Mouse (Mus musculus) limb, embryonic 14.5 days (tissue): ENCODE measurements at regions not wholly inside any gene's neighbourhood (a gene's known extent, or its start where the extent isn't known, plus 50 kb on each side); places are given as distances from the start of the nearest gene placed in this dataset.

Source experiments
- ATAC-seq: fragments of 200-750 bp; cut with Nextera tagmentation; 2 replicates; pipeline ENCODE4 v1.8.0; 2017; ENCODE audit warnings: low read depth, moderate number of reproducible peaks, moderate TSS enrichment; ENCODE audit not compliant: low FRiP score
- DNase-seq: peaks from one replicate; pipeline ENCODE4 v3.0.0-alpha.2; 2015; ENCODE audit warnings: low spot score
- H3K27ac ChIP-seq: fragments of 300-500 bp; sonication (generic); replicated peaks from 2 replicates; pipeline ENCODE4 v1.5.1; 2014; ENCODE audit warnings: low read depth, mild to moderate bottlenecking, low read length, moderate library complexity, mixed read lengths
- H3K27me3 ChIP-seq: fragments of 300-500 bp; sonication (generic); 2 replicates; pipeline ENCODE4 v1.6.1; 2014; ENCODE audit warnings: low read length, mixed read lengths; ENCODE audit not compliant: control insufficient read depth, insufficient read depth
- H3K36me3 ChIP-seq: fragments of 300-500 bp; sonication (generic); 2 replicates; pipeline ENCODE4 v1.6.1; 2014; ENCODE audit warnings: mild to moderate bottlenecking, low read length, moderate library complexity, mixed read lengths; ENCODE audit not compliant: control insufficient read depth, insufficient read depth
- H3K4me1 ChIP-seq: fragments of 300-500 bp; sonication (generic); 2 replicates; pipeline ENCODE4 v1.6.1; 2014; ENCODE audit warnings: antibody characterized with exemption, low read length, mixed read lengths; ENCODE audit not compliant: control insufficient read depth, insufficient read depth
- H3K4me2 ChIP-seq: fragments of 300-500 bp; sonication (generic); replicated peaks from 2 replicates; pipeline ENCODE4 v1.6.1; 2014; ENCODE audit warnings: low read depth, mild to moderate bottlenecking, low read length, moderate library complexity; ENCODE audit not compliant: severe bottlenecking
- H3K4me3 ChIP-seq: fragments of 300-500 bp; sonication (generic); replicated peaks from 2 replicates; pipeline ENCODE4 v1.5.1; 2014; ENCODE audit warnings: low read length
- H3K9ac ChIP-seq: fragments of 300-500 bp; sonication (generic); 2 replicates; pipeline ENCODE4 v1.6.1; 2014; ENCODE audit warnings: mild to moderate bottlenecking, low read depth, low read length, moderate library complexity; ENCODE audit not compliant: severe bottlenecking
- H3K9me3 ChIP-seq: fragments of 300-500 bp; sonication (generic); 2 replicates; pipeline ENCODE4 v1.6.1; 2016; ENCODE audit warnings: low read length; ENCODE audit not compliant: control insufficient read depth
- POLR2A ChIP-seq: fragments of 200-500 bp; IDR thresholded peaks from 2 replicates; pipeline ENCODE4 v1.8.0; 2012; ENCODE audit warnings: inconsistent platforms, mild to moderate bottlenecking, moderate library complexity, borderline replicate concordance; ENCODE audit not compliant: insufficient read depth, insufficient read length; ENCODE audit errors: extremely low read depth
- WGBS: fragments of 180-500 bp; shearing (Covaris S2); extraction: QIAGEN DNeasy Blood & Tissue Kit; methylation state at CpG from one replicate; pipeline ENCODE4 v1.1.7; 2014; 5-methylcytosine and 5-hydroxymethylcytosine counted together

GRCm38 (mm10) chr12:71446892-71447268 is 137.2 kb downstream of the Dact1 start:
- peaks cover 5% of the 10 kb centered on the region; the same call in 1 of the 2 replicates for H3K4me1 ChIP-seq
- no peak for TF ChIP-seq POLR2A
- WGBS, result 47% methylated on average over 7 of the region's 7 CpGs
- no peaks in the 10 kb centered on the region for H3K36me3 ChIP-seq
- H3K9ac ChIP-seq, result no peak overlapping the region
- H3K4me3 ChIP-seq, result no peak overlapping the region
- no peak for DNase-seq
- H3K9me3 ChIP-seq, result no peaks in the 10 kb centered on the region
- no peaks in the 10 kb centered on the region for H3K27me3 ChIP-seq
- no peak for ATAC-seq
- H3K4me2 ChIP-seq, result no peak overlapping the region
- H3K27ac ChIP-seq, result no peak overlapping the region

- H3K27ac ChIP-seq, result no peak overlapping the region
- no peaks in the 10 kb centered on the region for H3K27me3 ChIP-seq
- H3K4me1 ChIP-seq, result peaks cover 5% of the 10 kb centered on the region; the same call in 1 of the 2 replicates
- ATAC-seq, result no peak
- H3K4me2 ChIP-seq, result no peak overlapping the region
- H3K4me3 ChIP-seq, result no peak overlapping the region
- no peak overlapping the region for H3K9ac ChIP-seq
- H3K36me3 ChIP-seq, result no peaks in the 10 kb centered on the region
- H3K9me3 ChIP-seq, result no peaks in the 10 kb centered on the region
- TF ChIP-seq POLR2A, result no peak
- DNase-seq, result no peak
- WGBS, result 69% methylated on average over 3 of the region's 3 CpGs
These were observed 139.3 kb downstream of the Dact1 start for GRCm38 (mm10) chr12:71449032-71449431.

GRCm38 (mm10) chr12:71450128-71450527 is 140.4 kb downstream of the Dact1 start:
- H3K27ac ChIP-seq, result no peak overlapping the region
- 64% methylated on average over 4 of the region's 4 CpGs for WGBS
- ATAC-seq, result no peak

GRCm38 (mm10) chr12:71450680-71451463 is 141.2 kb downstream of the Dact1 start:
- ATAC-seq (peak; percentile 73; the same call in 1 of the 2 replicates), DNase-seq (peak; percentile 49)
- Histone ChIP-seq H3K27me3 (no peaks in the 10 kb centered on the region), H3K9me3 (no peaks in the 10 kb centered on the region), H3K36me3 (no peaks in the 10 kb centered on the region), H3K4me2 (no peak overlapping the region), H3K9ac (no peak overlapping the region), H3K4me1 (peaks cover 5% of the 10 kb centered on the region; the same call in 1 of the 2 replicates), H3K4me3 (no peak overlapping the region), H3K27ac (peak overlapping the region; percentile 49)
- WGBS, result 39% methylated on average over 14 of the region's 14 CpGs
- TF ChIP-seq POLR2A, result no peak

More at GRCm38 (mm10) chr12:71450128-71450527, 140.4 kb downstream of the Dact1 start:
- no peak overlapping the region for H3K9ac ChIP-seq
- H3K36me3 ChIP-seq, result no peaks in the 10 kb centered on the region
- H3K4me1 ChIP-seq, result peaks cover 5% of the 10 kb centered on the region; the same call in 1 of the 2 replicates
- no peak for TF ChIP-seq POLR2A
- H3K4me2 ChIP-seq, result no peak overlapping the region
- no peaks in the 10 kb centered on the region for H3K9me3 ChIP-seq
- no peak overlapping the region for H3K4me3 ChIP-seq
- DNase-seq, result no peak
- no peaks in the 10 kb centered on the region for H3K27me3 ChIP-seq

DNA sequence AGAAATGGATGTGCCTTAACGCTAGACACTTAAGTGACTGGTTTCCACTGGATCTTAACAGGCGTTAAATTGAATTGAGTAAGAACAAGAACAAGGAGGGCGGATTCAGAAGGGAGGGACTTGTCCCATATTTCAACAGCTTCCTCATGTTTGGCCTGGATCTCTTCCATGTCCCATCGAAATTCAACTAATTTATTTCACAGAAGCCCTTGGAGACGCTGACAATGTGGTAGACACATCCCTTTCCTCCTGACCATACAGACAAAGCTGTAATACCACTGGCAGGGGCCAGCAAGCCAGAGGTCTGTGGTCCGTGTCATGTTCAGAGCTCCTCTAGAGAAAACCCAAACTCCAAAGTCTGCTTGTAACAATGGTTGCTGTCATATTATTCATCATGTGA is 147.2 kb downstream of the Dact1 start:
- H3K9me3 ChIP-seq, result no peaks in the 10 kb centered on the region
- no peaks in the 10 kb centered on the region for H3K27me3 ChIP-seq
- H3K27ac ChIP-seq, result no peak overlapping the region
- no peak overlapping the region for H3K4me2 ChIP-seq
- ATAC-seq, result no peak
- TF ChIP-seq POLR2A, result no peak
- DNase-seq, result no peak
- 87% methylated on average over 6 of the region's 6 CpGs for WGBS
- no peaks in the 10 kb centered on the region for H3K36me3 ChIP-seq
- H3K9ac ChIP-seq, result no peak overlapping the region
- H3K4me1 ChIP-seq, result peaks cover 9% of the 10 kb centered on the region
- no peak overlapping the region for H3K4me3 ChIP-seq
